Mouse (Mus musculus) C2C12 (cell line): ENCODE data around the gene Uggt1.

ENCODE experiments used
- CTCF ChIP-seq: IDR thresholded peaks from one replicate; pipeline ENCODE4 v1.5.1; 2011; ENCODE audit not compliant: control insufficient read depth, insufficient read depth, insufficient read length
- FOSL1 ChIP-seq: IDR thresholded peaks from one replicate; pipeline ENCODE4 v1.8.0; 2011; ENCODE audit warnings: mild to moderate bottlenecking, low read length; ENCODE audit not compliant: poor library complexity, insufficient read depth, severe bottlenecking
- MAX ChIP-seq: IDR thresholded peaks from one replicate; pipeline ENCODE4 v1.6.1; 2011; ENCODE audit warnings: mild to moderate bottlenecking, control low read depth
- MYOG ChIP-seq: IDR thresholded peaks from one replicate; pipeline ENCODE4 v1.6.1; 2011; ENCODE audit not compliant: control insufficient read depth, insufficient read length; ENCODE audit errors: extremely low read depth
- USF1 ChIP-seq: IDR thresholded peaks from one replicate; pipeline ENCODE4 v1.6.1; 2011; ENCODE audit warnings: low read depth, mild to moderate bottlenecking, control low read depth, moderate library complexity

GRCm38 (mm10) chr1:36261708-36262504, 17.4 kb upstream of the Uggt1 start:
- TF ChIP-seq FOSL1: no peak
- TF ChIP-seq MYOG: no peak
- TF ChIP-seq CTCF: no peak
- TF ChIP-seq USF1: no peak
- TF ChIP-seq MAX: no peak
